Mouse (Mus musculus): ENCODE results near the gene Cep131. TPM values are rescaled to one million over a fixed set of nuclear protein-coding genes. Genes with fewer than 3 reads are reported as not detected.

The Cep131 gene
- total and polyA plus RNA-seq, 3 experiments, result 2.3 to 20.9 (median 10.2) TPM

DNA sequence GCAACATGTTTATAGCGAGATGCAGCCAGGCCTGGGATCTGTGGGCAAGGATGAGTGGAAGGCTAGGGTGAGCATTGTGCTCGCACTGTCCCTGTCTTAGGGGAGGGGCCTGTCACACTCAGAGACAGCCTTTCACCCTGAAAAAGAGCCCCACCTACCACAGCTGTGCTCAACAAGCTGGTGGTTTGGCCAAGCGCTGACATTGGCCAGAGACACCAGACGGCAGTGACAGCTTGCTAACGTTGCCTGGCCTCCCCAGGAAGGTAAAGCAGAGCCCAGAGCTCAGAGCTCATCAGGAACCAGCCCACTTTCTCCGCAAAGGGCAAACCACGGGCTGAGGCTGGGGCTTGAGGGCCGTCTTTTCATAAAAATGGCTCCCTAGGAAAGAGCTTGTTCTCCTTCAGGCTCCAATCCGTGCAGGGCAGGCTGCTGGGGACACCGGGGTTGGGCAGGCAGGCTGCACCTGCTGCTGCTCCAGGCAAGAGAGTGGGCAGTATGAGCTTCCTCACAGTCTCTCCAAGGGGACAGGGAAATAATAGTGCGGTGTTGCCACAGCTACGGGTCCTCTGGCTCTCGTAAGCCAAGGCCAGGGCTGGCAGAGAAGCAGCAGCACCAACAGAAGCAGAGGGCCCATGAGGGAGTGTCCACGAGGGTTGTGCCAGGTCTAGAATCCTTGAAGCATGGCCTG is 35.4 kb downstream of the Cep131 start:
- dilution Hi-C loops (cut with MboI; ENCODE audit: extremely low pct_ligation_motif_present, extremely low pct_unique_long_range_greater_than_20kb, low sequenced_read_pairs), result no loop called here
- peaks cover 25% of the 10 kb centered on the region for H3K27me3 ChIP-seq (replicated peaks)
- H3K4me2 ChIP-seq (ENCODE audit: insufficient read depth, low read depth, poor library complexity, severe bottlenecking), result no peak overlapping the region
- H3K79me2 ChIP-seq (replicated peaks; ENCODE audit: control insufficient read depth, extremely low read depth, insufficient read depth, poor library complexity, severe bottlenecking), result no peaks in the 10 kb centered on the region
- no peaks in the 10 kb centered on the region for H3K9me3 ChIP-seq (replicated peaks; ENCODE audit: low read length)
- peak; percentile 45 for DNase-seq (ENCODE audit: extremely low read depth)
- TF ChIP-seq TBP (conservative IDR thresholded peaks at IDR 0.05; ENCODE audit: low read depth, low read length) (0 out of 2 replicates have a peak, but pooled peaks have one; percentile 28), ZNF384 (IDR thresholded peaks at IDR 0.05; ENCODE audit: low read depth, low read length) (no peak)
- H3K27ac ChIP-seq (ENCODE audit: insufficient read depth, low read depth), result no peak overlapping the region
- H3K4me1 ChIP-seq (ENCODE audit: control insufficient read depth in 1 of 2, insufficient read depth in 2 of 2), result peaks cover 0 to 12% of the 10 kb centered on the region in 2 experiments; a peak in 2 of 4 replicates
- H3K4me3 ChIP-seq (replicated peaks in 1 of 3; ENCODE audit: low read depth in 2 of 3, low read length in 2 of 3, poor library complexity in 1 of 3), result no peak overlapping the region
- no peaks in the 10 kb centered on the region for H3K36me3 ChIP-seq (replicated peaks in 1 of 2; ENCODE audit: control insufficient read depth in 1 of 2, insufficient read depth in 1 of 2, low read length in 1 of 2)
- H3K9ac ChIP-seq (ENCODE audit: insufficient read depth, low read depth), result no peak overlapping the region
- in situ Hi-C loops (cut with MboI; ENCODE audit: low pct_ligation_motif_present, low pct_unique_long_range_greater_than_20kb, low sequenced_read_pairs), result no loop called here

DNA sequence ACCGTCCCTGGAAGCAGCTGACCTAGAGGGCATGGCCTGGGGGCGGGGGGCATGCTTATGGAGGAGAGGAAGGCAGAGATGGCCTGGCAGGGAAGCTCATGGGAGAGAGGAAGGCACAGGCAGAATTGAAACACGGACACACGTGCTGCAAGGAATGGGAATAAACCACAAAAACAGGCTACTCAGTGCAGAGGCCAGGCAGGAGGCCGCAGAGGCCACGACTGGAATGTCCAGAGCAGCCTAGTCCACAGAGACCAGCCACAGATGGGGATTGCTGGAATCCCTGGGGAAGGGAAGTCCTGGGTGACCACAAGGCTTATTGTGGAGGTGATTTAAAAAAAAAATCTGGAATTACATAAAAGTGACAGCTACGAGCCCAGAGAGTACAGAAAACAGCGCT is 37.6 kb downstream of the Cep131 start:
- Histone ChIP-seq H3K27ac (ENCODE audit: insufficient read depth, low read depth) (no peak overlapping the region), H3K79me2 (replicated peaks; ENCODE audit: control insufficient read depth, extremely low read depth, insufficient read depth, poor library complexity, severe bottlenecking) (no peaks in the 10 kb centered on the region), H3K4me3 (replicated peaks in 1 of 3; ENCODE audit: low read depth in 2 of 3, low read length in 2 of 3, poor library complexity in 1 of 3) (no peak overlapping the region), H3K27me3 (replicated peaks) (peaks cover 18% of the 10 kb centered on the region), H3K4me1 (ENCODE audit: control insufficient read depth in 1 of 2, insufficient read depth in 2 of 2) (peaks cover 0 to 12% of the 10 kb centered on the region in 2 experiments; a peak in 2 of 4 replicates), H3K9ac (ENCODE audit: insufficient read depth, low read depth) (no peak overlapping the region), H3K36me3 (replicated peaks in 1 of 2; ENCODE audit: control insufficient read depth in 1 of 2, insufficient read depth in 1 of 2, low read length in 1 of 2) (no peaks in the 10 kb centered on the region), H3K9me3 (replicated peaks; ENCODE audit: low read length) (no peaks in the 10 kb centered on the region), H3K4me2 (ENCODE audit: insufficient read depth, low read depth, poor library complexity, severe bottlenecking) (no peak overlapping the region)
- in situ Hi-C loops (cut with MboI; ENCODE audit: low pct_ligation_motif_present, low pct_unique_long_range_greater_than_20kb, low sequenced_read_pairs) (no loop called here), dilution Hi-C loops (cut with MboI; ENCODE audit: extremely low pct_ligation_motif_present, extremely low pct_unique_long_range_greater_than_20kb, low sequenced_read_pairs) (no loop called here)
- DNase-seq (ENCODE audit: extremely low read depth), result no peak
- no peak for TF ChIP-seq TCF12 (IDR thresholded peaks at IDR 0.05; ENCODE audit: low read depth, low read length)
- no peak for TF ChIP-seq MYC (IDR thresholded peaks at IDR 0.05; ENCODE audit: low read depth, low read length)
- no peak for TF ChIP-seq HCFC1 (IDR thresholded peaks at IDR 0.05; ENCODE audit: low read depth, low read length)
- no peak for TF ChIP-seq MXI1 (IDR thresholded peaks at IDR 0.05; ENCODE audit: low read depth, low read length)
- TF ChIP-seq NELFE (IDR thresholded peaks at IDR 0.05; ENCODE audit: low read depth, low read length), result no peak
- TF ChIP-seq POLR2A (IDR thresholded peaks at IDR 0.05; ENCODE audit: low read depth, low read length), result no peak
- no peak for TF ChIP-seq NRF1 (IDR thresholded peaks at IDR 0.05; ENCODE audit: low read depth, low read length)
- TF ChIP-seq EP300 (IDR thresholded peaks at IDR 0.05; ENCODE audit: low read length), result no peak
- TF ChIP-seq CHD2 (IDR thresholded peaks at IDR 0.05; ENCODE audit: low read length), result no peak
- no peak for TF ChIP-seq JUN (IDR thresholded peaks at IDR 0.05; ENCODE audit: insufficient read depth, low read depth, low read length)
- TF ChIP-seq USF1 (IDR thresholded peaks at IDR 0.05; ENCODE audit: low read depth, low read length), result no peak
- TF ChIP-seq UBTF (IDR thresholded peaks at IDR 0.05; ENCODE audit: low read depth, low read length), result no peak
- TF ChIP-seq E2F4 (IDR thresholded peaks at IDR 0.05; ENCODE audit: insufficient replicate concordance, low read depth, low read length), result no peak

Measured in CH12.LX (cell line).